Mouse (Mus musculus) brown adipose tissue, adult 24 weeks (tissue): ENCODE data around the gene Atp8a2. TPM values are rescaled to one million over a fixed set of nuclear protein-coding genes. Genes with fewer than 3 reads are reported as not detected.

Source experiments
- H3K27ac ChIP-seq: fragments of 200-500 bp; replicated peaks from 2 replicates; pipeline ENCODE4 v1.5.1; 2012; ENCODE audit warnings: low read depth, mild to moderate bottlenecking, low read length
- H3K4me1 ChIP-seq: fragments of 200-500 bp; 2 replicates; pipeline ENCODE4 v1.6.1; 2012; ENCODE audit warnings: low read length, mixed read lengths; ENCODE audit not compliant: control insufficient read depth, insufficient read depth, insufficient read length
- H3K4me3 ChIP-seq: fragments of 200-500 bp; 2 replicates; pipeline ENCODE4 v1.5.1; 2012; ENCODE audit warnings: low read depth, mild to moderate bottlenecking, low read length, moderate library complexity; ENCODE audit not compliant: insufficient read depth
- polyA plus RNA-seq: library from polyadenylated mRNA; stranded (reverse); fragments of >200 nt; gene quantifications from 2 replicates; pipeline ENCODE4 v1.2.4, GENCODE M21; 2012; ENCODE audit not compliant: missing spikeins, insufficient read depth, insufficient read length

The Atp8a2 gene
- polyA plus RNA-seq, 1 experiment = not detected

DNA sequence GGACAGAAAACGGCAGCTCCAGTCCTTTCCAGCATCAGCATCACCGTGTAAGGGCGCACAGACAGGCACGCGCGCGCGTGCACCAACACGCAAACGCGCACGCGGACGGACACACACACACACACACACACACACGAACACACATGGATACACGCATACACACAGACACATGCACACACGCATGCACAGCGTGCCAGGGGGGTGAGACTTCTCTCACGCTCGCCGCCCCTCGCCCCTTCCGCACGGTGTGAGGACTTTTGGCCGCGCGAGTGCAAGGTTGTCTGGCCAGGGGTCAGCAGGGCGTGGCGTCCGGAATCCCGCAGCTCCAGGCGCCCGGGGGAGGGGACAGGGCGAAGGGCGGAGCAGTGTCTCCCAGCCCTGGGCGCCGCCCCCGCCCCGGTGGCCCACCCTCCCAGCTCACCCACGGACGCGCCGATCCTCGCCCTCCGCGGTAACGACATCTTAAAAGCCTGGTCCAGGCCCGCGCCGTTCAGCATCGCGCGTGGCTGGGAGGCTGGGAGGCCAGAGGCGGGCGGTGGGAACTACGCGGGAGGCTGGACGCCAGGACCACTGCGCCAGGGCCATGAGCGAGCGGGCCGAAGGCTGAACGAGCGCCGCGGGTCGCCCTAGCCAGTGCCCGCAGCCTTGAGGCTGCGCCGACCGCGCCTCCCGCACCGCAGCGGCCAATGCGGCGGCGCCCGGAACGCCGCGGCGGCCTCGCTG, 19.9 kb downstream of the Atp8a2 start:
- peak overlapping the region; percentile 51 for H3K4me3 ChIP-seq
- no peak overlapping the region for H3K27ac ChIP-seq
- no peaks in the 10 kb centered on the region for H3K4me1 ChIP-seq

DNA sequence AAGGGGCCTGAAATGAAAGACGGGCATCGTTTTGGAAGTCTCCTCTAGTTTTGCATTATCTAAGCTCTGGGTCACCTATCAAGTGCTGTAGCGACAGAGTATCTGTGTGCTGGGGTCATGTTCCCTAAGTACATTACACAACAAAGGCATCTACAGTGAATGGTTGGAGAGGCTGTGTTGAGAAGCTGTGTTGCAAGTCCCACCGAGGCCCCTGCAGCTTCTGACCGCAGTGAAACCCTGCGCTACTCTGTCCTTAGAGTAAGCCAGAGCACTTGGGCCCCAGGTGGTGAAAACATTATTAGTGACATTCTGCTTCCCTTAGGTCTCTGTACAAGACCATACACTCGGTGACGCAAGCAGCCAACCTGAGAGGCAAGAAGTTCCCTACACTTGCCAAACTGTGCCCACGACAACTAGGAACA, 20.5 kb downstream of the Atp8a2 start:
- Histone ChIP-seq H3K27ac (no peak overlapping the region), H3K4me1 (no peaks in the 10 kb centered on the region), H3K4me3 (peak overlapping the region; percentile 51)

DNA sequence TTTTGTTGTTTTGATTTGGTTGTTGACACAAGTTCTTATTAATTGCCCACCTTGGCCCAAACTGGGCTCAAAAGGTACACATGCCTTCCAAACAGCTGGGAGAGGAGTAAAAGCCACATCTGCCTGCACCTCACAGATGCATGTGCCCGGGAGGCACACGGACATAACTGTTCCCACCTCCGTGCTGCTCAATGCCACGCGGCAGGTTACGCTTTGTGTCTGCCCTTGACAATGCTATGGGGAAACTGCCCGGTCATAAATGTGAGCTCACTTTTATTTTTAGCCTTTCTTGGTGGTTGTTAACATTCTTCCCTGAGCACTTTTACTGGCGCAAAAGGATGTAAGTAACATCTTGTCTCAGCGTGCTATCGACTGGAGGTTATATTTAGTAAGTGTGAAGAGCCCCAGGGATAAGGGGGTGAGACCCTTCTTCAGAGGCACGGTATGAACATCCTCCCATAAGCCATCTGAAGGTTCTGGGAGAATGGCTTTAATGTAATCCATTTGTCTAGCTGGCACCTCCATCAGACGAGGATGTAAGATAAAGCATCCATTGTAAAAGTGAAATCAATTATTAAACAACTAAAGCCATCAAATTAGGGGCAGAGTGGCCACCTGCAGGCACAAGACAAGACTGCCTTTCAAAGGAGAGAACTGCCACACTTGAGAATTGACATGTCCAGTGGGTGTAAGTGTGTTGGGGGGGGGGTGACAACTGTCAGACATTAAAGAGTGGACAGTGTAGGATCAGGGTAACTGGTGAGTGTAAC, 24.5 kb downstream of the Atp8a2 start:
- H3K4me1 ChIP-seq = no peaks in the 10 kb centered on the region
- no peak overlapping the region for H3K27ac ChIP-seq
- H3K4me3 ChIP-seq = no peak overlapping the region

DNA sequence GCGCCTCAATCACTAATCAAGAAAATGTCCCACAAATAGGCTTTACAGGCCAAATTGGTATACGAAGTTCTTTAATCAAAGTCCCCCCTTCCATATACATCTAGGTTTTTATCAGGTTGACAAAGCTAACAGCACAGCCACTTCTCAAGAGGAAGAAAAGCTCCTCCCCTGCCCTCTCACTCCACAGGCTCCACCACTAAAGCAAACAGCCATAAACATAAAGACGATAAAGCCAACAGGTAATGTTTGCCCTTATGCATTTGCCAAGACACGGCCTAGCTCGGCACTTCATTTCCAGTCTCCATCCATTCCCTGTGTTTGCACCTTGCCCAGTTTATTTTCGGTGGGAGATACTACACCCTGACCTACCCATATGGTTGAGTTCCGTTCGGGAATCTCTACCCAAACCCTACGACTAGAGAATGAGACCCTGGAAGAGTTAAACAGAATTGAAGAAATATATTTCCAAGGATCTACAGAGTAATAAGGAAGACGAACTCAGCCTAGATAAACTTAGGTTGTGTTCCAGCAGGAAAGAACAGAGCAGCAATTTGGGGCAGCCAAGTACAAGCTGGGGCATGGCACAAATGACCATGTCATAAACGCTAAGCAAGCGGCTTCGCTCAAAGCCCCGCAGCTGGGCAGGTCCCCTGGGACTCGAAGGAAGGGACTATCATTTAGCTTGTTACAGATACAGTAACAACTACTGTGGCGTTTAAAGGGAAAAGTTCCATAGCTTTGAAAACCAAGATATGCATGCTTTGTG, 26.0 kb downstream of the Atp8a2 start:
- Histone ChIP-seq H3K27ac (no peak overlapping the region), H3K4me1 (no peaks in the 10 kb centered on the region), H3K4me3 (no peak overlapping the region)

- Histone ChIP-seq H3K4me3 (no peak overlapping the region), H3K4me1 (no peaks in the 10 kb centered on the region), H3K27ac (no peak overlapping the region)
Observed at GRCm38 (mm10) chr14:60163367-60163766, 33.6 kb downstream of the Atp8a2 start.

GRCm38 (mm10) chr14:60152373-60152772, 44.6 kb downstream of the Atp8a2 start:
- no peak overlapping the region for H3K4me3 ChIP-seq
- H3K4me1 ChIP-seq = no peaks in the 10 kb centered on the region
- no peak overlapping the region for H3K27ac ChIP-seq

DNA sequence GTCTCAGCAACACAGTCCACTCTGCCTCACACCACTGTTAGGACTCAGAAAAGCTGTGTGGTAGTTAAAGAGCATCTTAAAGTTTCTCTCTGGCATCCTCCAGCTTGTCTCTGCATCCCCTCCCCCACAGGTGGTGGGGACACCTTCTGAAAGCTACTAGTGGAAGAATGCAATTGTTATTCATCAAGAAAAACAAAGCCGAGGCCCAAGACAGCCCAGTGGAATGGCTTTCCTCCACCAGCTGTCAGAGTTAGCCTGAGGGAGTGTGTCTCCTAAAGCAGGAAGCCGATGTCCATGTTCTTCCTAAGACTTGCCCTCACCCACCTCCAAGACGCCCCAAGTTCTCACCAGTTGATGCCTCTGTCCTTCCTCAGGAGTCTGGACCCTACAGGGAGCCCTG, 48.1 kb downstream of the Atp8a2 start:
- H3K4me3 ChIP-seq = no peak overlapping the region
- no peak overlapping the region for H3K27ac ChIP-seq
- H3K4me1 ChIP-seq = no peaks in the 10 kb centered on the region

- Histone ChIP-seq H3K27ac (no peak overlapping the region), H3K4me3 (no peak overlapping the region), H3K4me1 (no peaks in the 10 kb centered on the region)
Observed at GRCm38 (mm10) chr14:60143234-60143633, 53.7 kb downstream of the Atp8a2 start.

DNA sequence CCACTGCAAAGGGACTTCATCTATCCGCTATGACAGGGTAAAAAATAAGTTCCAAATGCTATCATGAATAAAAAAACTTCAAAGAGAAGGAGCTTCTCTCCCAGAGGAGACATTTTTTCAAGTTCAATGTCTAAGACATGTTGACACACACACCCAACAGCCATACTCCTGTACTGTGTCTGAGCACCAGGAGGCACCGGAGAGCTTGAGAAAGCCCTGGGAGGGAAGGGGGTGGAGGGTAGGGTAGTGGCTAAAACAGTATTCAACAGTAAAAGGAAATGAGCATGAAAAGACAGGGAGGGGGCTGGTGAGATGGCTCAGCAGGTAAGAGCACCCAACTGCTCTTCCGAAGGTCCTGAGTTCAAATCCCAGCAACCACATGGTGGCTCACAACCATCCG, 58.6 kb downstream of the Atp8a2 start:
- H3K4me3 ChIP-seq = no peak overlapping the region
- no peaks in the 10 kb centered on the region for H3K4me1 ChIP-seq
- no peak overlapping the region for H3K27ac ChIP-seq

DNA sequence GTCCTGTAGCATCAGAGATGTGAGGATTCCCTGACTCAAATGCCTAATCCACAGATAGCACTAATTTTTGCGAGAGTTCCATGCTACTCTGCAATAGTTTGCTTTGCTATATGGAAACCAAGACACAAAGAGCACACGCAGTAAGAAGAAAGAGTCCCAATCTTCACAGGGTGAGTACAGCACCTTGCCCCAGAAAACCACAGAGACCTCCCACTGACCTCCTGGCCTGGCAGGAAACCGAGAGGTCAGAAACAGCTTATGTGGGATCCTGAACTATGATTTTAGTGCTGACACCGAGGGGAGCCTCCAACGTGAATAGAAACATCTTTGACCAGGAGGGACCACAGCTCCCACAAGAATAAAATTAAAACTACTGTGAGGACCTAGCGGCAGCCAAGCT, 59.2 kb downstream of the Atp8a2 start:
- Histone ChIP-seq H3K4me1 (no peaks in the 10 kb centered on the region), H3K27ac (no peak overlapping the region), H3K4me3 (no peak overlapping the region)

DNA sequence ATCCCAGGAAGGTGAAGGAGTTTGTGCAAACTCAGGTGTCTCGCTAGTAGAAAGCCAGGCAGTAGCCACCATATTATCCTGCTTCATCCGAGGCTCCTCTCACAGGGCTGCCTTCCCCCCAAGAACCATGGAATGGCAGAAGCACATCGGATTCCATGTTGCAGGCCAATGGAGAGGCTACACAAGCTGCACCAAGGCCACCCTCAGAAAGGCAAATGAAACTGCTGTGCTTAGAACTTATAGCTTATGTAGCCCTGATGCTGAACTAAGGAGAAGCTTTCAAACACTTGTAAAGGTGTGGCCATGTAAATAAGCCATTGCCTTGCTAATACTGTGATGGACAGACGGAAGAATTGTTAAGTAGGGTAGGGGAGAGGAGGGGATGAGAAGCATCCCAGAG, 61.2 kb downstream of the Atp8a2 start:
- no peaks in the 10 kb centered on the region for H3K4me1 ChIP-seq
- H3K4me3 ChIP-seq = no peak overlapping the region
- H3K27ac ChIP-seq = no peak overlapping the region

DNA sequence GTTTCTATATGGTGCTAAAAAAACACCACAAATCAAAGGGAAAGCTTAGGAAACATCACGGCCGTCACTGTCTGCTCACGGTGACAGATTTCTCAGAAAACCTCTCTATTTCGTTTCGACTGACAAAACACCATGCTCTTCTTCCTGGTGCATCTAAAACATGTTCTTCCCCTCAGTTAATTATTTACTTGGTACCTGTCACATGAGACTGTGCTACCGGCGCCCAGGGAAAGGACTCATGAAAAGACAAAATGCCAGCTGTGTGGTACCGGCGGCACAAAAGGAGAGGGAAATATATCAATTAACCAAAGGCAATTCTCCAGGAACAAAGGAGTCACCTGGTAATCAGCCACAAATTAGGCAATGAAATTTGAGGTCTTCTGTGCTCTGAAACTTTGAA, 62.3 kb downstream of the Atp8a2 start:
- H3K4me3 ChIP-seq = no peak overlapping the region
- H3K4me1 ChIP-seq = no peaks in the 10 kb centered on the region
- no peak overlapping the region for H3K27ac ChIP-seq

- Histone ChIP-seq H3K4me1 (no peaks in the 10 kb centered on the region), H3K27ac (no peak overlapping the region), H3K4me3 (no peak overlapping the region)
Observed at GRCm38 (mm10) chr14:60131196-60131876, 65.6 kb downstream of the Atp8a2 start.

DNA sequence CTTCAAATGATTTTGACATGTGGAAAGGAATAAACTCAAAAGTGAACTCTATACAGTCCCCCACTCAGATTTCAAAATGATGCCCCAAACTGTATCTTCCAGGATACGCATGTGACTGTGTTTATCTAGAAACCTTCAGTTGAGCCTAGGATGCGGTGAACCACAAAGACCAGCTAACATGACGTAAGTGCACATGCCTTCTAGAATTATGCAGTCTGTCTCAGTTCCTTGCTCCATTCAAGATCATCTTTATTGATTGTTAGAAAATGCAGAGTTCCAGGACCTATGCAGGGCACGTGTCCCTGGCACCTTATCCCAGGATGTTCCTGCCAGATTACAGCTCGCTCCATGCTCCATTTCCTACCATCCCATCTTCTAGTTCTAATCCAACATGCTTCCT, 67.4 kb downstream of the Atp8a2 start:
- Histone ChIP-seq H3K27ac (no peak overlapping the region), H3K4me3 (no peak overlapping the region)

DNA sequence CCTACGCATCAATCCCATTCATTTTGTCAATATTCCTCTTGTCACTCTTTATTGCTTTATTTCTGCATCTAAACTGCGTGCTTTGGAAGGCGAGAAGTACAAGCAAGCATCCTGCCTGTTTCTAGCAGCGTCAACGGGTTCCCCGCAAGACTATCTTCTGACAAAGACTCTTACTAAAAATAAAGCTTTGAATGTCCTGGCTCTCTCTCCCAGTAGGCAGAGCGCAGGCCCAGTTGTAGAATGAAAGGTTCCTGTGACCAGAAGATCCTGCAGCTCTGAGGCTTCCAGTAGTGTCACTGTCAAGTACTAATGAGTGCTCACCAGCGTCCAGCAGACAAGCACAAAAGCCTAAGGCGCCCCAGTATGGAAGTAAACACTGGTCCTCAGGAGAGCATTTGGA, 71.8 kb downstream of the Atp8a2 start:
- no peaks in the 10 kb centered on the region for H3K4me1 ChIP-seq
- H3K27ac ChIP-seq = no peak overlapping the region
- H3K4me3 ChIP-seq = no peak overlapping the region

More for the DNA sequence above, 67.4 kb downstream of the Atp8a2 start:
- H3K4me1 ChIP-seq = no peaks in the 10 kb centered on the region
